Mouse (Mus musculus) G1E (cell line): ENCODE results near the gene Tsfm. TPM values are rescaled to one million over a fixed set of nuclear protein-coding genes. Genes with fewer than 3 reads are reported as not detected.
"Not testable (repeated sequence)": the region's sequence is repeated elsewhere in the genome, so short reads cannot be mapped to it uniquely, and the experiment has no call there.

Source experiments
- ATAC-seq: 2 replicates; pipeline ENCODE4 v1.8.0; 2016; ENCODE audit warnings: mild to moderate bottlenecking; ENCODE audit not compliant: insufficient number of reproducible peaks, poor library complexity, low FRiP score, severe bottlenecking; ENCODE audit errors: extremely low read depth
- DNase-seq: peaks from one replicate; pipeline ENCODE4 v3.0.0; 2012; ENCODE audit warnings: low spot score
- H3K27me3 ChIP-seq: 2 replicates; pipeline ENCODE4 v1.6.1; 2012; ENCODE audit warnings: mild to moderate bottlenecking, low read length, inconsistent platforms; ENCODE audit not compliant: insufficient read depth
- H3K36me3 ChIP-seq: replicated peaks from 2 replicates; pipeline ENCODE3; 2012; ENCODE audit warnings: mild to moderate bottlenecking, inconsistent platforms
- H3K4me1 ChIP-seq: 2 replicates; pipeline ENCODE4 v1.6.1; 2012; ENCODE audit warnings: low read depth, low read length, inconsistent platforms, mixed read lengths; ENCODE audit not compliant: insufficient read depth
- H3K4me3 ChIP-seq: 2 replicates; pipeline ENCODE4 v1.5.1; 2012; ENCODE audit warnings: low read depth, mild to moderate bottlenecking, inconsistent platforms, low read length, moderate library complexity, mixed read lengths
- H3K9me3 ChIP-seq: replicated peaks from 2 replicates; pipeline ENCODE4 v1.6.1; 2012; ENCODE audit warnings: inconsistent platforms
- CTCF ChIP-seq: IDR thresholded peaks from 2 replicates; pipeline ENCODE4 v1.5.1; 2012; ENCODE audit warnings: low read depth, low read length, inconsistent platforms, mixed read lengths
- GATA1 ChIP-seq: IDR thresholded peaks from 2 replicates; pipeline ENCODE4 v1.6.1; 2012; ENCODE audit warnings: borderline replicate concordance, low read length, inconsistent platforms, mixed read lengths
- GATA2 ChIP-seq: IDR thresholded peaks from 2 replicates; pipeline ENCODE4 v1.6.1; 2012; ENCODE audit warnings: low read depth, low read length, inconsistent platforms, borderline replicate concordance
- POLR2AphosphoS5 ChIP-seq: IDR thresholded peaks from 2 replicates; pipeline ENCODE4 v1.6.1; 2012; ENCODE audit warnings: low read depth, low read length, inconsistent platforms; ENCODE audit not compliant: insufficient replicate concordance
- TAL1 ChIP-seq: conservative IDR thresholded peaks from 2 replicates; pipeline ENCODE4 v1.6.1; 2012; ENCODE audit warnings: low read depth, low read length, inconsistent platforms, mixed read lengths
- polyA plus RNA-seq: library from polyadenylated mRNA; stranded (reverse); fragments of >175 nt; gene quantifications from 2 replicates; pipeline ENCODE4 v1.2.3, GENCODE M21; 2012
- total RNA-seq, 2 experiments: library from RNA; stranded (forward) in 1 of 2; stranded (reverse) in 1 of 2; fragments of 200-1000 nt in 1 of 2; fragments of >200 nt in 1 of 2; fragmentation: Nextera tagmentation in 1 of 2; gene quantifications; 2 replicates each; pipeline ENCODE4 v1.2.3; 2014 to 2017

Gene Tsfm
- total and polyA plus RNA-seq, 3 experiments = 44.5 to 58.9 (median 53.2) TPM

GRCm38 (mm10) chr10:127063913-127064870 lies 33.6 kb upstream of the Tsfm start:
- TF ChIP-seq GATA1 = no peak
- no peak for TF ChIP-seq POLR2AphosphoS5
- no peak for TF ChIP-seq TAL1
- no peak for TF ChIP-seq GATA2
- TF ChIP-seq CTCF = no peak
- Histone ChIP-seq H3K4me1 (peaks cover 68% of the 10 kb centered on the region), H3K36me3 (peaks cover 49% of the 10 kb centered on the region), H3K27me3 (peaks cover 24% of the 10 kb centered on the region), H3K9me3 (0 out of 2 replicates have a peak, but pooled peaks cover 2% of the 10 kb centered on the region), H3K4me3 (peak overlapping the region; percentile 85)
- DNase-seq (no peak), ATAC-seq (no peak)

GRCm38 (mm10) chr10:127063239-127063872 lies 32.7 kb upstream of the Tsfm start, which contains the start of gene Cdk4:
TSS of gene Cdk4 (plus strand) at chr10:127063534.
- Histone ChIP-seq H3K4me1 (peaks cover 67% of the 10 kb centered on the region), H3K36me3 (peaks cover 42% of the 10 kb centered on the region), H3K9me3 (0 out of 2 replicates have a peak, but pooled peaks cover 2% of the 10 kb centered on the region), H3K27me3 (peaks cover 32% of the 10 kb centered on the region), H3K4me3 (peak within 1 kb of the TSS; percentile 85)
- peak; percentile 85 for ATAC-seq
- peak; percentile 97 for DNase-seq
- no peak for TF ChIP-seq GATA2
- TF ChIP-seq TAL1 = no peak
- TF ChIP-seq CTCF = no peak
- no peak for TF ChIP-seq POLR2AphosphoS5
- no peak for TF ChIP-seq GATA1

GRCm38 (mm10) chr10:127062503-127062902 lies 31.9 kb upstream of the Tsfm start:
- H3K4me3 ChIP-seq = no peak overlapping the region
- peaks cover 33% of the 10 kb centered on the region for H3K36me3 ChIP-seq
- H3K4me1 ChIP-seq = peaks cover 63% of the 10 kb centered on the region
- H3K9me3 ChIP-seq = peaks cover 3% of the 10 kb centered on the region; the same call in 1 of the 2 replicates
- no peak for DNase-seq
- TF ChIP-seq GATA2 = no peak
- TF ChIP-seq CTCF = no peak
- no peak for TF ChIP-seq GATA1
- TF ChIP-seq TAL1 = no peak
- TF ChIP-seq POLR2AphosphoS5 = no peak
- ATAC-seq = no peak
- peaks cover 37% of the 10 kb centered on the region for H3K27me3 ChIP-seq

GRCm38 (mm10) chr10:127062101-127062500 lies 31.5 kb upstream of the Tsfm start:
- H3K36me3 ChIP-seq = peaks cover 32% of the 10 kb centered on the region
- not testable (repeated sequence) for H3K9me3 ChIP-seq, DNase-seq, ATAC-seq, H3K4me3 ChIP-seq
- peaks cover 41% of the 10 kb centered on the region for H3K27me3 ChIP-seq
- peaks cover 60% of the 10 kb centered on the region for H3K4me1 ChIP-seq

DNA sequence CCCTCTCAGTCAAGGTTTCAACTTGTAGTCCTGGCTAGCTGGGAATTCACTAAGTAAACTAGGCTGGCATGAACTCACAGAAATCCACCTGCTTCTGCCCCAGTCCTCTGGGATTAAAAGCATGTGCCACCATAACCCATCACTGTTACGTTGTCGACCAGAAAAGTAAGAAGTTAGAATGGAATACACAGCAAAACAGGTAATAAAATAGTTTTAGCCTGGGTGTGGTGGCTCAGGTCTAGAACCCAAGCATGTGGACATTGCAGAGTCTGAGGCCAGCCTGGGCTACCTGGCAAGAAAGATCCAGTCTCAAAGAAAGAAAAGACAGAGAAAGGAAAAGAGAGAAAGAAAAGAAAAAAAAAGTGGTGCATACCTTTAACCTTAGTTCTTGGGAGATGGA lies 30.9 kb upstream of the Tsfm start:
- peaks cover 28% of the 10 kb centered on the region for H3K36me3 ChIP-seq
- peaks cover 47% of the 10 kb centered on the region for H3K27me3 ChIP-seq
- H3K4me3 ChIP-seq = no peak overlapping the region
- peaks cover 8% of the 10 kb centered on the region; the same call in 1 of the 2 replicates for H3K9me3 ChIP-seq
- no peak for ATAC-seq
- no peak for DNase-seq
- TF ChIP-seq GATA1 (no peak), GATA2 (no peak)
- H3K4me1 ChIP-seq = peaks cover 55% of the 10 kb centered on the region

DNA sequence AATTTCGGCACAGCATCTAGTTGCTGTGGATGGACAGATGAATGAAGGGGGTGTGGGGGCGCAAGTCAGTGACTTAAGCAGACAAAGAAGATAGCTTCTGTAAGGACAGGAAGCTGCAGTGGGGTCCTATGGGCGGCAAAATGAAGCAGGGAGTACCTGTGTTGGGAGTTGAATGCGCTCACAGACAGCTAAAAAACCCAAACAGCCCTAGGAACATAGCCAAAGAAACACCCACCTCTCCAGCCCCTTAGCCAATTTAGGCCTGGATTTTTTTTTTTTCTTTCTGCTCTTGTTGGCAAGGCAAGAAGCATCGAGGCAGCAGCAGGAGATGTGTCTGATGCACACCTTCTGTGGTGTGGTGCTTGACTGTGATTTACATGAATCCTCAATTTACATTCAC lies 30.4 kb upstream of the Tsfm start:
- peaks cover 8% of the 10 kb centered on the region; the same call in 1 of the 2 replicates for H3K9me3 ChIP-seq
- ATAC-seq (no peak), DNase-seq (no peak)
- H3K36me3 ChIP-seq = peaks cover 25% of the 10 kb centered on the region
- H3K27me3 ChIP-seq = peaks cover 51% of the 10 kb centered on the region
- peaks cover 52% of the 10 kb centered on the region for H3K4me1 ChIP-seq
- H3K4me3 ChIP-seq = no peak overlapping the region
- TF ChIP-seq TAL1 (no peak), CTCF (no peak), GATA2 (no peak), POLR2AphosphoS5 (no peak), GATA1 (no peak)
